Mouse (Mus musculus): ENCODE measurements around the gene Zfp691. TPM values are rescaled to one million over a fixed set of nuclear protein-coding genes. Genes with fewer than 3 reads are reported as not detected.

Zfp691 gene
- 4.0 and 5.1 TPM in 2 replicates for polyA plus RNA-seq (2014; fragmentation: Nextera tagmentation; extraction: Ambion mirVana)

- Histone ChIP-seq H3K4me2 (ENCODE audit: low read depth, low read length) (peak within 1 kb of the TSS; percentile 80), H3K27ac (replicated peaks; ENCODE audit: low read depth, low read length) (0 out of 2 replicates have a peak within 1 kb of the TSS, but pooled peaks have one; percentile 23), H3K27me3 (replicated peaks; ENCODE audit: control insufficient read depth, insufficient read depth, low read length) (no peaks in the 10 kb centered on the region), H3K36me3 (ENCODE audit: control insufficient read depth, insufficient read depth, low read length) (peaks cover 17% of the 10 kb centered on the region), H3K9me3 (ENCODE audit: control insufficient read depth, low read length) (no peaks in the 10 kb centered on the region), H3K9ac (ENCODE audit: low read depth, low read length) (peak within 1 kb of the TSS; percentile 85), H3K4me1 (ENCODE audit: control insufficient read depth, insufficient read depth, low read length) (0 out of 2 replicates have a peak, but pooled peaks cover 4% of the 10 kb centered on the region), H3K4me3 (ENCODE audit: low read depth, low read length) (peak within 1 kb of the TSS; percentile 80)
- peak; percentile 100 for ATAC-seq (ENCODE audit: low read depth)
- peak; percentile 99 for DNase-seq (ENCODE audit: low spot score)
- under 1% methylated on average over 34 of the region's 40 CpGs for WGBS
Measured at GRCm38 (mm10) chr4:119173851-119174453, at the start of gene Zfp691. Gene Zfp691 (minus strand): TSS chr4:119174195.

- DNase-seq (ENCODE audit: low spot score), result peak; percentile 32
- H3K27me3 ChIP-seq (replicated peaks; ENCODE audit: control insufficient read depth, insufficient read depth, low read length), result no peaks in the 10 kb centered on the region
- H3K27ac ChIP-seq (replicated peaks; ENCODE audit: low read depth, low read length), result no peak overlapping the region
- no peaks in the 10 kb centered on the region for H3K4me1 ChIP-seq (ENCODE audit: control insufficient read depth, insufficient read depth, low read length)
- H3K9ac ChIP-seq (ENCODE audit: low read depth, low read length), result no peak overlapping the region; the same call in 1 of the 2 replicates
- peaks cover 51% of the 10 kb centered on the region for H3K36me3 ChIP-seq (ENCODE audit: control insufficient read depth, insufficient read depth, low read length)
- H3K9me3 ChIP-seq (ENCODE audit: control insufficient read depth, low read length), result no peaks in the 10 kb centered on the region
- WGBS, result 88% methylated on average over 1 of the region's 1 CpGs
- no peak overlapping the region for H3K4me2 ChIP-seq (ENCODE audit: low read depth, low read length)
- H3K4me3 ChIP-seq (ENCODE audit: low read depth, low read length), result no peak overlapping the region
- ATAC-seq (ENCODE audit: low read depth), result no peak
Measured at GRCm38 (mm10) chr4:119223696-119224095, 49.7 kb upstream of the Zfp691 start.

- ATAC-seq (ENCODE audit: low read depth), result 0 out of 2 replicates have a peak, but pooled peaks have one; percentile 13
- Histone ChIP-seq H3K9me3 (ENCODE audit: control insufficient read depth, low read length) (no peaks in the 10 kb centered on the region), H3K4me2 (ENCODE audit: low read depth, low read length) (no peak within 1 kb of the TSS), H3K36me3 (ENCODE audit: control insufficient read depth, insufficient read depth, low read length) (no peaks in the 10 kb centered on the region), H3K27ac (replicated peaks; ENCODE audit: low read depth, low read length) (no peak within 1 kb of the TSS), H3K9ac (ENCODE audit: low read depth, low read length) (no peak within 1 kb of the TSS), H3K27me3 (replicated peaks; ENCODE audit: control insufficient read depth, insufficient read depth, low read length) (no peaks in the 10 kb centered on the region), H3K4me3 (ENCODE audit: low read depth, low read length) (no peak within 1 kb of the TSS), H3K4me1 (ENCODE audit: control insufficient read depth, insufficient read depth, low read length) (no peaks in the 10 kb centered on the region)
- whole genome bisulfite sequencing, result 13% methylated on average over 11 of the region's 11 CpGs
- DNase-seq (ENCODE audit: low spot score), result no peak
Measured at GRCm38 (mm10) chr4:119218169-119218568, 44.2 kb upstream of the Zfp691 start, which contains the start of gene Tmem269. Gene Tmem269 (minus strand): TSS chr4:119218217.

GRCm38 (mm10) chr4:119216667-119217066 lies 42.7 kb upstream of the Zfp691 start:
- Histone ChIP-seq H3K4me2 (ENCODE audit: low read depth, low read length) (no peak overlapping the region), H3K9me3 (ENCODE audit: control insufficient read depth, low read length) (no peaks in the 10 kb centered on the region), H3K27ac (replicated peaks; ENCODE audit: low read depth, low read length) (no peak overlapping the region), H3K27me3 (replicated peaks; ENCODE audit: control insufficient read depth, insufficient read depth, low read length) (no peaks in the 10 kb centered on the region), H3K4me3 (ENCODE audit: low read depth, low read length) (no peak overlapping the region), H3K4me1 (ENCODE audit: control insufficient read depth, insufficient read depth, low read length) (no peaks in the 10 kb centered on the region), H3K36me3 (ENCODE audit: control insufficient read depth, insufficient read depth, low read length) (no peaks in the 10 kb centered on the region), H3K9ac (ENCODE audit: low read depth, low read length) (no peak overlapping the region)
- WGBS, result 74% methylated on average over 8 of the region's 8 CpGs
- no peak for DNase-seq (ENCODE audit: low spot score)
- 0 out of 2 replicates have a peak, but pooled peaks have one; percentile 41 for ATAC-seq (ENCODE audit: low read depth)

- no peak overlapping the region for H3K4me3 ChIP-seq (ENCODE audit: low read depth, low read length)
- H3K9me3 ChIP-seq (ENCODE audit: control insufficient read depth, low read length), result no peaks in the 10 kb centered on the region
- no peak overlapping the region for H3K9ac ChIP-seq (ENCODE audit: low read depth, low read length)
- ATAC-seq (ENCODE audit: low read depth), result peak; percentile 72
- no peaks in the 10 kb centered on the region for H3K4me1 ChIP-seq (ENCODE audit: control insufficient read depth, insufficient read depth, low read length)
- peak; percentile 90 for DNase-seq (ENCODE audit: low spot score)
- 16% methylated on average over 8 of the region's 8 CpGs for WGBS
- no peaks in the 10 kb centered on the region for H3K27me3 ChIP-seq (replicated peaks; ENCODE audit: control insufficient read depth, insufficient read depth, low read length)
- peaks cover 19% of the 10 kb centered on the region for H3K36me3 ChIP-seq (ENCODE audit: control insufficient read depth, insufficient read depth, low read length)
- H3K4me2 ChIP-seq (ENCODE audit: low read depth, low read length), result no peak overlapping the region
- H3K27ac ChIP-seq (replicated peaks; ENCODE audit: low read depth, low read length), result no peak overlapping the region
Measured at GRCm38 (mm10) chr4:119204672-119205071, 30.7 kb upstream of the Zfp691 start.

GRCm38 (mm10) chr4:119198105-119198504 lies 24.1 kb upstream of the Zfp691 start:
- peaks cover 6% of the 10 kb centered on the region for H3K4me1 ChIP-seq (ENCODE audit: control insufficient read depth, insufficient read depth, low read length)
- ATAC-seq (ENCODE audit: low read depth) (no peak), DNase-seq (ENCODE audit: low spot score) (peak; percentile 67)
- H3K4me3 ChIP-seq (ENCODE audit: low read depth, low read length), result no peak overlapping the region
- no peak overlapping the region for H3K4me2 ChIP-seq (ENCODE audit: low read depth, low read length)
- H3K27me3 ChIP-seq (replicated peaks; ENCODE audit: control insufficient read depth, insufficient read depth, low read length), result no peaks in the 10 kb centered on the region
- H3K36me3 ChIP-seq (ENCODE audit: control insufficient read depth, insufficient read depth, low read length), result peaks cover 42% of the 10 kb centered on the region
- H3K9me3 ChIP-seq (ENCODE audit: control insufficient read depth, low read length), result no peaks in the 10 kb centered on the region
- H3K27ac ChIP-seq (replicated peaks; ENCODE audit: low read depth, low read length), result no peak overlapping the region
- H3K9ac ChIP-seq (ENCODE audit: low read depth, low read length), result no peak overlapping the region
- 77% methylated on average over 6 of the region's 6 CpGs for WGBS

- Histone ChIP-seq H3K9me3 (ENCODE audit: control insufficient read depth, low read length) (no peaks in the 10 kb centered on the region), H3K36me3 (ENCODE audit: control insufficient read depth, insufficient read depth, low read length) (peaks cover 30% of the 10 kb centered on the region), H3K27ac (replicated peaks; ENCODE audit: low read depth, low read length) (peak overlapping the region; percentile 89), H3K9ac (ENCODE audit: low read depth, low read length) (peak overlapping the region; percentile 85), H3K27me3 (replicated peaks; ENCODE audit: control insufficient read depth, insufficient read depth, low read length) (no peaks in the 10 kb centered on the region), H3K4me2 (ENCODE audit: low read depth, low read length) (peak overlapping the region; percentile 78), H3K4me3 (ENCODE audit: low read depth, low read length) (peak overlapping the region; percentile 82), H3K4me1 (ENCODE audit: control insufficient read depth, insufficient read depth, low read length) (peaks cover 6% of the 10 kb centered on the region)
- DNase-seq (ENCODE audit: low spot score) (no peak), ATAC-seq (ENCODE audit: low read depth) (no peak)
- 5% methylated on average over 18 of the region's 18 CpGs for WGBS
Measured at GRCm38 (mm10) chr4:119195582-119196320, 21.8 kb upstream of the Zfp691 start.

- DNase-seq (ENCODE audit: low spot score), result peak; percentile 95
- Histone ChIP-seq H3K27ac (replicated peaks; ENCODE audit: low read depth, low read length) (peak within 1 kb of the TSS; percentile 89), H3K4me2 (ENCODE audit: low read depth, low read length) (peak within 1 kb of the TSS; percentile 78), H3K4me1 (ENCODE audit: control insufficient read depth, insufficient read depth, low read length) (peaks cover 6% of the 10 kb centered on the region), H3K36me3 (ENCODE audit: control insufficient read depth, insufficient read depth, low read length) (peaks cover 26% of the 10 kb centered on the region; the same call in 1 of the 2 replicates), H3K4me3 (ENCODE audit: low read depth, low read length) (peak within 1 kb of the TSS; percentile 82), H3K9ac (ENCODE audit: low read depth, low read length) (peak within 1 kb of the TSS; percentile 85), H3K27me3 (replicated peaks; ENCODE audit: control insufficient read depth, insufficient read depth, low read length) (no peaks in the 10 kb centered on the region), H3K9me3 (ENCODE audit: control insufficient read depth, low read length) (no peaks in the 10 kb centered on the region)
- WGBS, result 0% methylated on average over 27 of the region's 47 CpGs
- peak; percentile 92 for ATAC-seq (ENCODE audit: low read depth)
Measured at GRCm38 (mm10) chr4:119194909-119195581, 21.1 kb upstream of the Zfp691 start, which contains the start of gene Svbp. Gene Svbp (plus strand): TSS chr4:119195306.
